Mouse (Mus musculus): ENCODE results near the gene Ccdc71. TPM values are rescaled to one million over a fixed set of nuclear protein-coding genes. Genes with fewer than 3 reads are reported as not detected.

The Ccdc71 gene
- polyA plus RNA-seq, 1 experiment from 2014 or later: 29.7 TPM

DNA sequence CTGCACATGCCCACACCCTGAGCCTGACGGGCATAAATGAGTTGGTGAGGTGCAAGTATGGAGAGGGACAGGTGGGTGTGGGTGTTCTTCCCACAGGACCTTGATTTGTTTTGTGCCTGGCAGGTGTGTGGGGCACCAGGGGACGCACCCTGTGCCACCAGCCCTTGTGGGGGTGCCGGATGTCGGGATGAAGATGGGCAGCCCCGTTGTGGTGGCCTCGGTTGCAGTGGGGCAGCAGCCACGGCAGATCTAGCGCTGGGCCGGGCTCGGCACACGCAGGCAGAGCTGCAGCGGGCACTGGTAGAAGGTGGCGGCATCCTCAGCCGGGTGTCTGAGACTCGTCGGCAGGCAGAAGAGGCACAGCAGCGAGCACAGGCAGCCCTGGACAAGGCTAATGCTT lies 28.1 kb downstream of the Ccdc71 start:
- no peaks in the 10 kb centered on the region for H3K9me3 ChIP-seq (ENCODE audit: control insufficient read depth, low read length)
- peaks cover 32% of the 10 kb centered on the region for H3K36me3 ChIP-seq (ENCODE audit: control insufficient read depth, insufficient read depth, low read length)
- no peak overlapping the region for H3K4me2 ChIP-seq (replicated peaks; ENCODE audit: low read depth)
- peaks cover 4% of the 10 kb centered on the region; the same call in 1 of the 2 replicates for H3K4me1 ChIP-seq (replicated peaks; ENCODE audit: control insufficient read depth, insufficient read depth)
- TF ChIP-seq CTCF (IDR thresholded peaks at IDR 0.05; ENCODE audit: low read depth) (no peak), EP300 (optimal IDR thresholded peaks at IDR 0.05) (no peak)
- H3K9ac ChIP-seq (ENCODE audit: low read length): no peak overlapping the region
- DNase-seq (ENCODE audit: low spot score) (no peak), ATAC-seq (ENCODE audit: low FRiP score, low TSS enrichment) (no peak)
- no peak overlapping the region for H3K4me3 ChIP-seq (ENCODE audit: low read depth, low read length)
- H3K27me3 ChIP-seq (ENCODE audit: control insufficient read depth, insufficient read depth, low read length): no peaks in the 10 kb centered on the region
- WGBS: 93% methylated on average over 12 of the region's 17 CpGs
- no peak overlapping the region for H3K27ac ChIP-seq (replicated peaks)

DNA sequence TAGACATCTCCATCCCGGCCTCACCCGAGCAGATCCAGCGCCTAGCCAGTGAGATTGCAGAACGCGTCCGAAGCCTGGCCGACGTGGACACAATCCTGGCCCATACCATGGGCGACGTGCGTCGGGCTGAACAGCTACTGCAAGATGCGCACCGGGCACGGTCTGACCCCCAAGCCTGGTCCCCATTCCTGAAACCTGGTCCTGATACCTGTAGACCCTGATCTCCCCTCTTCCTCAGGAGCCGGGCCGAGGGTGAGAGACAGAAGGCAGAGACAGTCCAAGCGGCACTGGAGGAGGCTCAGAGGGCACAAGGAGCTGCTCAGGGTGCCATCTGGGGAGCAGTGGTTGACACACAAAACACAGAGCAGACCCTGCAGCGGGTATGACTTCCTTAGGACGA lies 28.9 kb downstream of the Ccdc71 start:
- no peak for ATAC-seq (ENCODE audit: low FRiP score, low TSS enrichment)
- H3K4me2 ChIP-seq (replicated peaks; ENCODE audit: low read depth): no peak overlapping the region
- H3K27ac ChIP-seq (replicated peaks): peak overlapping the region; percentile 99; the same call in 1 of the 2 replicates
- no peak for DNase-seq (ENCODE audit: low spot score)
- H3K36me3 ChIP-seq (ENCODE audit: control insufficient read depth, insufficient read depth, low read length): peaks cover 36% of the 10 kb centered on the region
- H3K27me3 ChIP-seq (ENCODE audit: control insufficient read depth, insufficient read depth, low read length): no peaks in the 10 kb centered on the region
- 96% methylated on average over 20 of the region's 20 CpGs for WGBS
- no peak overlapping the region for H3K4me3 ChIP-seq (ENCODE audit: low read depth, low read length)
- no peak overlapping the region for H3K9ac ChIP-seq (ENCODE audit: low read length)
- H3K4me1 ChIP-seq (replicated peaks; ENCODE audit: control insufficient read depth, insufficient read depth): peaks cover 4% of the 10 kb centered on the region; the same call in 1 of the 2 replicates
- no peaks in the 10 kb centered on the region for H3K9me3 ChIP-seq (ENCODE audit: control insufficient read depth, low read length)
- TF ChIP-seq CTCF (IDR thresholded peaks at IDR 0.05; ENCODE audit: low read depth): no peak
- TF ChIP-seq EP300 (optimal IDR thresholded peaks at IDR 0.05): no peak

DNA sequence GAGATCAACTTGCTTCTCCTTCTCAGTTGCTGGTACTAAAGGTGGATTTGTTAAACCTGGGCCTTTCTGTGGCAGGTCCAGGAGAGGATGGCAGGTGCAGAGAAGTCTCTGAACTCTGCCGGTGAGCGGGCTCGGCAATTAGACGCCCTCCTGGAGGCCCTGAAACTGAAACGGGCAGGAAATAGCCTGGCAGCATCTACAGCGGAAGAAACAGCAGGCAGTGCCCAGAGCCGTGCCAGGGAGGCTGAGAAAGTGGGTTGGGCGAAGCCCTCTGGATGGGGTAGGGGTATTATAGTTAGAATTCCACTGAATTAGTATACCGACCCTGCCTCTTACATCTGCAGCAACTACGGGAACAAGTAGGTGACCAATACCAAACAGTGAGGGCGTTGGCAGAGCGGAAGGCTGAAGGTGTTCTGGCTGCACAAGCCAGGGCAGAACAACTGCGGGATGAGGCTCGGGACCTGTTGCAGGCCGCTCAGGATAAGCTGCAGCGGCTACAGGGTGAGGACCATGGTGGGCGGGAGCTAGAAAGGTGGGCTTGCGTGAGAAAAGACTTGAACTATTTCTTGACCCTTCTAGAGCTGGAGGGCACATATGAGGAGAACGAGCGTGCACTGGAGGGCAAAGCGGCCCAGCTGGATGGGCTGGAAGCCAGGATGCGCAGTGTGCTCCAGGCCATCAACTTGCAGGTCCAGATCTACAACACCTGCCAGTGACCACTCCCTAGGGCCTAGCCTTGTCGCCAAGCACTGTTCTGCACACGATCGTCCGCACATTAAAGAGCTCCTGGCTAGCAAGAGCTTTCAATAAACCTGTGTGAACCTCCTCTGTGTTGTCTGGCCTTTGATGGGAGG lies 29.6 kb downstream of the Ccdc71 start:
- TF ChIP-seq CTCF (IDR thresholded peaks at IDR 0.05; ENCODE audit: low read depth): no peak
- no peak for TF ChIP-seq EP300 (optimal IDR thresholded peaks at IDR 0.05)
- Histone ChIP-seq H3K36me3 (ENCODE audit: control insufficient read depth, insufficient read depth, low read length) (peaks cover 37% of the 10 kb centered on the region), H3K9me3 (ENCODE audit: control insufficient read depth, low read length) (no peaks in the 10 kb centered on the region), H3K4me2 (replicated peaks; ENCODE audit: low read depth) (peak overlapping the region; percentile 84), H3K4me3 (ENCODE audit: low read depth, low read length) (peak overlapping the region; percentile 96), H3K27me3 (ENCODE audit: control insufficient read depth, insufficient read depth, low read length) (no peaks in the 10 kb centered on the region), H3K4me1 (replicated peaks; ENCODE audit: control insufficient read depth, insufficient read depth) (peaks cover 4% of the 10 kb centered on the region; the same call in 1 of the 2 replicates), H3K27ac (replicated peaks) (peak overlapping the region; percentile 99), H3K9ac (ENCODE audit: low read length) (peak overlapping the region; percentile 96)
- 54% methylated on average over 26 of the region's 26 CpGs for WGBS
- DNase-seq (ENCODE audit: low spot score) (no peak), ATAC-seq (ENCODE audit: low FRiP score, low TSS enrichment) (no peak; the same call in 1 of the 2 replicates)

DNA sequence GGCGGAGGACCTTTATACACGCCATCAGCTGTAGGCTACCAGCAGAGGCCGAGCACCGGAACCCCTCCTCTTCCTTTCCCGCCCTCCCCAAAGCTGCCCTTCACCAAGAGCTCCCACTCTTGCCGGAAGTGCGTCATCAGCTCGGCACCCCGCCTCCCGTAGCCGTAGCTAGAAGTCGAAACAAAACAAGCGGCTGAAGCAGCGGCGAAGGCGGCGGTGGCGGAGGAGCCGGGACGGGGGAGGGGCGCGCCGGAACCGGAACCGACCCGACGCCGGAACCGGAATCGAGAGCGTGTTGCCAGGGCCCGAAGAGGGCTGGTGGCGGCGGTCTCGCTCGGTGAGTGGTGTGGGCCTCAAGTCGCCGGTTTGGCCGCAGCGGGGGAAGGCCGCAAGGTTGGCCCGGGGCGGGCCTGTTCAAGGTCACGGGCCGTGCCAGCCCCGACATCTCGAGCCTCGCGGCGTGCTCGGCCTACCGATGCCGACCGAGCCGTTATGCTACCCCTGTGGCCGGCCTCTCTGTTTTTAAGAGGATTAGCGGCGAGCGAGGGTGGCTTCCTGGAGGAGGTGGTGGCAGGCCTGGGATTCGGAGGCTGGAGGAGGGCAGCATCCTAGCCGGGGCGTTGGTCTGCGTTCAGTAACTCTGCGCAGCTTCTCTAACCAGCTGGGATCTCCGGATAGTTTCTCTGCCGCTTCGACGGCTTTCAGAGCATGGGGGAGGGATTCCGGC lies 30.4 kb downstream of the Ccdc71 start, which contains the start of gene Usp19:
TSS of gene Usp19 (plus strand) at position 44 of the 727 bp plus-strand sequence.
- Histone ChIP-seq H3K27ac (replicated peaks) (peak within 1 kb of the TSS; percentile 99), H3K27me3 (ENCODE audit: control insufficient read depth, insufficient read depth, low read length) (no peaks in the 10 kb centered on the region), H3K36me3 (ENCODE audit: control insufficient read depth, insufficient read depth, low read length) (peaks cover 39% of the 10 kb centered on the region), H3K9me3 (ENCODE audit: control insufficient read depth, low read length) (no peaks in the 10 kb centered on the region), H3K9ac (ENCODE audit: low read length) (peak within 1 kb of the TSS; percentile 96), H3K4me1 (replicated peaks; ENCODE audit: control insufficient read depth, insufficient read depth) (peaks cover 4% of the 10 kb centered on the region; the same call in 1 of the 2 replicates), H3K4me3 (ENCODE audit: low read depth, low read length) (peak within 1 kb of the TSS; percentile 96), H3K4me2 (replicated peaks; ENCODE audit: low read depth) (peak within 1 kb of the TSS; percentile 84)
- ATAC-seq (ENCODE audit: low FRiP score, low TSS enrichment) (peak; percentile 94), DNase-seq (ENCODE audit: low spot score) (peak; percentile 97)
- under 1% methylated on average over 67 of the region's 69 CpGs for WGBS
- TF ChIP-seq CTCF (IDR thresholded peaks at IDR 0.05; ENCODE audit: low read depth) (peak; percentile 27; the same call in 1 of the 2 replicates), EP300 (optimal IDR thresholded peaks at IDR 0.05) (peak; percentile 96)

DNA sequence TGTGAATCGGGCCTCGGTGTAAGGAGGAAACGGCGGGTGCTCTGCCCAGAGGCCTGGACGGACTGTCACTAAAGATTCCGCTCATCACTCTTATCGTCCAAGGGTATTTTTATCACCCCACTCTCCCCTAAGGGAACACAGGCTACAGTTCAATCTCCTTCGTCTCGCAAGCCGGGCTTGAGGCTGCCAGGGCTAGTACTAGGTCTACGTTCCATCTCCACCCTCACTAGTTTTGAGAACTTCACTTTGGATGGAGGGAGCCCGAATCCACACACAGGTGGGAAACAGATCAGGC lies 30.9 kb downstream of the Ccdc71 start:
- Histone ChIP-seq H3K4me2 (replicated peaks; ENCODE audit: low read depth) (peak overlapping the region; percentile 84), H3K4me3 (ENCODE audit: low read depth, low read length) (peak overlapping the region; percentile 96), H3K27me3 (ENCODE audit: control insufficient read depth, insufficient read depth, low read length) (no peaks in the 10 kb centered on the region), H3K36me3 (ENCODE audit: control insufficient read depth, insufficient read depth, low read length) (peaks cover 39% of the 10 kb centered on the region), H3K4me1 (replicated peaks; ENCODE audit: control insufficient read depth, insufficient read depth) (peaks cover 4% of the 10 kb centered on the region; the same call in 1 of the 2 replicates), H3K27ac (replicated peaks) (peak overlapping the region; percentile 99), H3K9me3 (ENCODE audit: control insufficient read depth, low read length) (no peaks in the 10 kb centered on the region), H3K9ac (ENCODE audit: low read length) (peak overlapping the region; percentile 96)
- no peak for TF ChIP-seq CTCF (IDR thresholded peaks at IDR 0.05; ENCODE audit: low read depth)
- TF ChIP-seq EP300 (optimal IDR thresholded peaks at IDR 0.05): no peak
- DNase-seq (ENCODE audit: low spot score): no peak
- 3% methylated on average over 12 of the region's 12 CpGs for WGBS
- ATAC-seq (ENCODE audit: low FRiP score, low TSS enrichment): no peak

Measured in stomach, postnatal 0 days (tissue).